Mouse (Mus musculus) liver, embryonic 11.5 days (tissue): ENCODE measurements around the gene Cxcl17. TPM values are rescaled to one million over a fixed set of nuclear protein-coding genes. Genes with fewer than 3 reads are reported as not detected.
"Not testable (repeated sequence)": the region's sequence is repeated elsewhere in the genome, so short reads cannot be mapped to it uniquely, and the experiment has no call there.

Source experiments
- ATAC-seq: fragments of 200-750 bp; cut with Nextera tagmentation; replicated peaks from 2 replicates; pipeline ENCODE4 v1.8.0; 2017; ENCODE audit warnings: moderate number of reproducible peaks, mild to moderate bottlenecking, moderate TSS enrichment, moderate library complexity; ENCODE audit not compliant: low FRiP score
- DNase-seq: peaks from one replicate; pipeline ENCODE4 v3.0.0-alpha.2; 2017; ENCODE audit warnings: low spot score
- H3K27ac ChIP-seq: fragments of 300-500 bp; sonication (generic); 2 replicates; pipeline ENCODE4 v1.5.1; 2014; ENCODE audit warnings: mild to moderate bottlenecking, low read depth, low read length, control low read depth
- H3K27me3 ChIP-seq: fragments of 300-500 bp; sonication (generic); replicated peaks from 2 replicates; pipeline ENCODE4 v1.6.1; 2014; ENCODE audit warnings: low read length, mixed read lengths; ENCODE audit not compliant: control insufficient read depth, insufficient read depth
- H3K36me3 ChIP-seq: fragments of 300-500 bp; sonication (generic); 2 replicates; pipeline ENCODE4 v1.6.1; 2014; ENCODE audit warnings: mild to moderate bottlenecking, low read length, moderate library complexity, mixed read lengths; ENCODE audit not compliant: control insufficient read depth, insufficient read depth
- H3K4me1 ChIP-seq: fragments of 300-500 bp; sonication (generic); replicated peaks from 2 replicates; pipeline ENCODE4 v1.6.1; 2014; ENCODE audit warnings: low read length, mixed read lengths; ENCODE audit not compliant: control insufficient read depth, insufficient read depth
- H3K4me2 ChIP-seq: fragments of 300-500 bp; sonication (generic); 2 replicates; pipeline ENCODE4 v1.6.1; 2014; ENCODE audit warnings: mild to moderate bottlenecking, control low read depth, moderate library complexity
- H3K4me3 ChIP-seq: fragments of 300-500 bp; sonication (generic); 2 replicates; pipeline ENCODE4 v1.5.1; 2014; ENCODE audit warnings: low read depth, low read length, control low read depth
- H3K9ac ChIP-seq: fragments of 300-500 bp; sonication (generic); 2 replicates; pipeline ENCODE4 v1.6.1; 2014; ENCODE audit warnings: low read depth, low read length, control low read depth
- H3K9me3 ChIP-seq: fragments of 300-500 bp; sonication (generic); 2 replicates; pipeline ENCODE4 v1.6.1; 2016; ENCODE audit warnings: low read length, inconsistent platforms, mixed read lengths; ENCODE audit not compliant: control insufficient read depth
- WGBS: fragments of 180-500 bp; shearing (Covaris S2); extraction: QIAGEN DNeasy Blood & Tissue Kit; methylation state at CpG from one replicate; pipeline ENCODE4 v1.1.7; 2014; 5-methylcytosine and 5-hydroxymethylcytosine counted together
- polyA plus RNA-seq: library from polyadenylated mRNA; unstranded; fragments of >200 nt; fragmentation: Nextera tagmentation; extraction: Ambion mirVana; gene quantifications from 2 replicates; pipeline ENCODE4 v1.2.1, GENCODE M21; 2014

Gene Cxcl17
- 0.38 TPM in 1 of 2 replicates, not detected in the other for polyA plus RNA-seq

- Histone ChIP-seq H3K4me3 (no peak within 1 kb of the TSS), H3K36me3 (no peaks in the 10 kb centered on the region), H3K27ac (no peak within 1 kb of the TSS), H3K27me3 (no peaks in the 10 kb centered on the region), H3K4me1 (no peaks in the 10 kb centered on the region), H3K4me2 (no peak within 1 kb of the TSS), H3K9ac (no peak within 1 kb of the TSS), H3K9me3 (no peaks in the 10 kb centered on the region)
- DNase-seq: no peak
- ATAC-seq: no peak
- WGBS: 37% methylated on average over 7 of the region's 7 CpGs
Measured at GRCm38 (mm10) chr7:25412833-25413441, at the start of gene Cxcl17. Gene Cxcl17, minus strand, starts transcription at chr7:25412886.

- not testable (repeated sequence) for H3K27ac ChIP-seq, H3K9me3 ChIP-seq, H3K27me3 ChIP-seq, H3K36me3 ChIP-seq, DNase-seq, H3K9ac ChIP-seq, ATAC-seq, H3K4me3 ChIP-seq, H3K4me1 ChIP-seq, H3K4me2 ChIP-seq
- no CpG with 5 or more reads among the region's 1 CpGs for WGBS
Measured at GRCm38 (mm10) chr7:25462033-25462337, 49.3 kb upstream of the Cxcl17 start.

GRCm38 (mm10) chr7:25461336-25462032 is 48.8 kb upstream of the Cxcl17 start:
- not testable (repeated sequence) for H3K4me3 ChIP-seq, DNase-seq, ATAC-seq, H3K4me1 ChIP-seq, H3K9ac ChIP-seq, H3K36me3 ChIP-seq, H3K9me3 ChIP-seq, H3K27me3 ChIP-seq, H3K4me2 ChIP-seq, H3K27ac ChIP-seq
- 75% methylated on average over 4 of the region's 5 CpGs for WGBS

- H3K36me3 ChIP-seq: no peaks in the 10 kb centered on the region
- no peak for DNase-seq
- no peak overlapping the region for H3K4me3 ChIP-seq
- peaks cover 2% of the 10 kb centered on the region; the same call in 1 of the 2 replicates for H3K4me1 ChIP-seq
- no peaks in the 10 kb centered on the region for H3K9me3 ChIP-seq
- H3K27me3 ChIP-seq: no peaks in the 10 kb centered on the region
- no peak overlapping the region for H3K27ac ChIP-seq
- H3K9ac ChIP-seq: no peak overlapping the region
- no peak overlapping the region for H3K4me2 ChIP-seq
- 80% methylated on average over 3 of the region's 3 CpGs for WGBS
- no peak for ATAC-seq
Measured at GRCm38 (mm10) chr7:25452103-25452502, 39.4 kb upstream of the Cxcl17 start.

GRCm38 (mm10) chr7:25449913-25450890 is 37.5 kb upstream of the Cxcl17 start:
- no peaks in the 10 kb centered on the region for H3K9me3 ChIP-seq
- H3K27ac ChIP-seq: no peak overlapping the region
- no peaks in the 10 kb centered on the region for H3K27me3 ChIP-seq
- H3K4me2 ChIP-seq: no peak overlapping the region
- H3K36me3 ChIP-seq: no peaks in the 10 kb centered on the region
- DNase-seq: no peak
- peaks cover 2% of the 10 kb centered on the region; the same call in 1 of the 2 replicates for H3K4me1 ChIP-seq
- no peak overlapping the region for H3K4me3 ChIP-seq
- WGBS: 31% methylated on average over 9 of the region's 9 CpGs
- no peak for ATAC-seq
- no peak overlapping the region for H3K9ac ChIP-seq

GRCm38 (mm10) chr7:25440816-25441153 is 28.1 kb upstream of the Cxcl17 start:
- Histone ChIP-seq H3K4me2 (no peak overlapping the region), H3K27ac (no peak overlapping the region), H3K36me3 (no peaks in the 10 kb centered on the region), H3K4me1 (no peaks in the 10 kb centered on the region; the same call in 1 of the 2 replicates), H3K9ac (no peak overlapping the region), H3K9me3 (no peaks in the 10 kb centered on the region), H3K27me3 (no peaks in the 10 kb centered on the region), H3K4me3 (no peak overlapping the region)
- 81% methylated on average over 6 of the region's 6 CpGs for WGBS
- ATAC-seq: no peak
- no peak for DNase-seq

- 82% methylated on average over 9 of the region's 9 CpGs for WGBS
- Histone ChIP-seq H3K9me3 (no peaks in the 10 kb centered on the region), H3K36me3 (no peaks in the 10 kb centered on the region), H3K27me3 (no peaks in the 10 kb centered on the region), H3K9ac (no peak overlapping the region), H3K27ac (no peak overlapping the region), H3K4me3 (no peak overlapping the region), H3K4me1 (no peaks in the 10 kb centered on the region; the same call in 1 of the 2 replicates), H3K4me2 (no peak overlapping the region)
- DNase-seq: no peak
- ATAC-seq: no peak
Measured at GRCm38 (mm10) chr7:25439978-25440815, 27.5 kb upstream of the Cxcl17 start.
